Mouse (Mus musculus) liver, embryonic 14.5 days (tissue): ENCODE results near the gene Smoc1.

Experiments
- CTCF ChIP-seq: IDR thresholded peaks from 2 replicates; pipeline ENCODE4 v1.5.1; 2016; ENCODE audit warnings: antibody characterized with exemption, low read depth, control low read depth
- EP300 ChIP-seq: IDR thresholded peaks from 2 replicates; pipeline ENCODE4 v1.6.1; 2016; ENCODE audit warnings: antibody characterized with exemption, low read depth

DNA sequence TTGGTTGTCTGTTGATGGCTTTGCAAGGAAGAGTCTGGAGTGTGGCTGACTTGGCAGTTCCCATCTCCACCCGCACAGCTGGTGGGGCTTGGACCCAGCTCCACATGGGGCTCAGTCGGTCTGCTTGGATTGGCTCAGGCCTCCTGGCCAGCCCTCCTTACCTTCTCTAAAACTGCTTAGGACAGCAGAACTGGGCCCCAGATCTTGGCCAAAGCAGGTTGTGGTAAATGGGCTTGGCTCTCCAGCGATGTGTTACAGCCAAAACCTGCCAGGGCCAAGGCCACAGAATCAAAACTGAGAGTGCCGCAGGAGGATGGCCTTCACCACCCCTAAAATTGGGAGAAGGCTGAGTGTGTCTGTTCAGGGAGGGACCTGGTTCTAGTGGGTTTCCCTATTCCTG, 147.3 kb downstream of the Smoc1 start:
- TF ChIP-seq CTCF (no peak), EP300 (no peak)
